Mouse (Mus musculus) liver, adult 2 months (tissue): ENCODE results near the gene Nck2. TPM values are rescaled to one million over a fixed set of nuclear protein-coding genes. Genes with fewer than 3 reads are reported as not detected.

Source experiments
- DNase-seq: peaks from one replicate; pipeline ENCODE4 v3.0.0-alpha.2; 2011; ENCODE audit warnings: low read depth, low spot score; ENCODE audit errors: extremely low read depth
- H3K27ac ChIP-seq: fragments of 200-500 bp; replicated peaks from 2 replicates; pipeline ENCODE4 v1.5.1; 2012; ENCODE audit warnings: low read depth, mild to moderate bottlenecking, control low read depth, inconsistent platforms, low read length; ENCODE audit not compliant: insufficient read depth
- H3K27me3 ChIP-seq: fragments of 200-500 bp; 2 replicates; pipeline ENCODE4 v1.6.1; 2012; ENCODE audit warnings: mild to moderate bottlenecking, moderate library complexity, low read length, inconsistent platforms; ENCODE audit not compliant: control insufficient read depth, insufficient read depth
- H3K36me3 ChIP-seq: fragments of 200-500 bp; 2 replicates; pipeline ENCODE4 v1.6.1; 2012; ENCODE audit warnings: low read length, inconsistent platforms; ENCODE audit not compliant: control insufficient read depth, insufficient read depth
- H3K4me1 ChIP-seq: fragments of 200-500 bp; 2 replicates; pipeline ENCODE4 v1.6.1; 2011; ENCODE audit warnings: low read length; ENCODE audit not compliant: control insufficient read depth, insufficient read depth
- H3K4me3 ChIP-seq: fragments of 200-500 bp; 2 replicates; pipeline ENCODE4 v1.5.1; 2011; ENCODE audit warnings: low read depth, mild to moderate bottlenecking, control low read depth, low read length, moderate library complexity; ENCODE audit not compliant: insufficient read depth
- H3K79me2 ChIP-seq: fragments of 200-500 bp; 2 replicates; pipeline ENCODE4 v1.6.1; 2012; ENCODE audit warnings: inconsistent platforms, mild to moderate bottlenecking, low read length, moderate library complexity; ENCODE audit not compliant: control insufficient read depth, insufficient read depth
- H3K9ac ChIP-seq: fragments of 200-500 bp; 2 replicates; pipeline ENCODE4 v1.6.1; 2012; ENCODE audit warnings: low read depth, mild to moderate bottlenecking, control low read depth, inconsistent platforms, low read length
- CTCF ChIP-seq: fragments of 200-500 bp; IDR thresholded peaks from 2 replicates; pipeline ENCODE4 v1.5.1; 2011; ENCODE audit warnings: low read depth, low read length, control low read depth
- POLR2A ChIP-seq: fragments of 200-500 bp; IDR thresholded peaks from 2 replicates; pipeline ENCODE4 v1.6.1; 2011; ENCODE audit warnings: low read length, control low read depth; ENCODE audit not compliant: insufficient read depth; ENCODE audit errors: extremely low read depth
- WGBS: fragments of 180-500 bp; shearing (Covaris S2); methylation state at CpG from one replicate; pipeline ENCODE4 v1.1.7; 2018; 5-methylcytosine and 5-hydroxymethylcytosine counted together
- polyA plus RNA-seq: library from polyadenylated mRNA; depleted of rRNA; stranded (reverse); fragments of >200 nt; gene quantifications from 2 replicates; pipeline ENCODE4 v1.2.3, GENCODE M21; 2012
- total RNA-seq: library from RNA; depleted of rRNA; stranded (reverse); fragments of >200 nt; gene quantifications from 2 replicates; pipeline ENCODE4 v1.2.3, GENCODE M21; 2014

Nck2 gene
- total and polyA plus RNA-seq, 2 experiments: 2.5 to 3.0 TPM

- Histone ChIP-seq H3K27me3 (no peaks in the 10 kb centered on the region), H3K9ac (no peak overlapping the region), H3K27ac (no peak overlapping the region), H3K79me2 (no peaks in the 10 kb centered on the region), H3K36me3 (no peaks in the 10 kb centered on the region), H3K4me1 (no peaks in the 10 kb centered on the region), H3K4me3 (no peak overlapping the region)
- DNase-seq: no peak
- TF ChIP-seq CTCF (no peak), POLR2A (no peak)
- 86% methylated on average over 1 of the region's 1 CpGs for WGBS
These were observed 144.6 kb downstream of the Nck2 start for GRCm38 (mm10) chr1:43589001-43589400.

- WGBS: 70% methylated on average over 2 of the region's 2 CpGs
These were observed 145.5 kb downstream of the Nck2 start for GRCm38 (mm10) chr1:43589910-43590309.

GRCm38 (mm10) chr1:43590727-43591126, 146.3 kb downstream of the Nck2 start:
- H3K27me3 ChIP-seq: no peaks in the 10 kb centered on the region
- H3K79me2 ChIP-seq: no peaks in the 10 kb centered on the region
- WGBS: 84% methylated on average over 1 of the region's 1 CpGs
- H3K4me1 ChIP-seq: no peaks in the 10 kb centered on the region
- no peak for DNase-seq
- H3K9ac ChIP-seq: no peak overlapping the region
- TF ChIP-seq POLR2A (no peak), CTCF (no peak)
- no peak overlapping the region for H3K27ac ChIP-seq
- H3K36me3 ChIP-seq: no peaks in the 10 kb centered on the region
- H3K4me3 ChIP-seq: no peak overlapping the region

More at GRCm38 (mm10) chr1:43589910-43590309, 145.5 kb downstream of the Nck2 start:
- Histone ChIP-seq H3K79me2 (no peaks in the 10 kb centered on the region), H3K27me3 (no peaks in the 10 kb centered on the region), H3K4me1 (no peaks in the 10 kb centered on the region), H3K9ac (no peak overlapping the region), H3K4me3 (no peak overlapping the region), H3K27ac (no peak overlapping the region), H3K36me3 (no peaks in the 10 kb centered on the region)
- peak; percentile 1 for DNase-seq
- TF ChIP-seq CTCF (no peak), POLR2A (no peak)

- Histone ChIP-seq H3K27me3 (no peaks in the 10 kb centered on the region), H3K79me2 (no peaks in the 10 kb centered on the region), H3K4me1 (no peaks in the 10 kb centered on the region), H3K4me3 (no peak overlapping the region), H3K36me3 (no peaks in the 10 kb centered on the region), H3K27ac (no peak overlapping the region), H3K9ac (no peak overlapping the region)
- 77% methylated on average over 3 of the region's 3 CpGs for WGBS
- DNase-seq: no peak
- TF ChIP-seq POLR2A (no peak), CTCF (no peak)
These were observed 148.7 kb downstream of the Nck2 start for GRCm38 (mm10) chr1:43593069-43593468.

- 76% methylated on average over 4 of the region's 4 CpGs for WGBS
These were observed 150.4 kb downstream of the Nck2 start for GRCm38 (mm10) chr1:43594738-43595137.

GRCm38 (mm10) chr1:43597731-43598130, 153.4 kb downstream of the Nck2 start:
- no peaks in the 10 kb centered on the region for H3K4me1 ChIP-seq
- H3K36me3 ChIP-seq: no peaks in the 10 kb centered on the region
- H3K27ac ChIP-seq: no peak overlapping the region
- TF ChIP-seq CTCF (no peak), POLR2A (no peak)
- DNase-seq: no peak
- H3K79me2 ChIP-seq: no peaks in the 10 kb centered on the region
- no peak overlapping the region for H3K4me3 ChIP-seq
- no peak overlapping the region for H3K9ac ChIP-seq
- H3K27me3 ChIP-seq: no peaks in the 10 kb centered on the region

More at GRCm38 (mm10) chr1:43594738-43595137, 150.4 kb downstream of the Nck2 start:
- DNase-seq: no peak
- Histone ChIP-seq H3K4me1 (no peaks in the 10 kb centered on the region), H3K9ac (no peak overlapping the region), H3K36me3 (no peaks in the 10 kb centered on the region), H3K27me3 (no peaks in the 10 kb centered on the region), H3K79me2 (no peaks in the 10 kb centered on the region), H3K4me3 (no peak overlapping the region), H3K27ac (no peak overlapping the region)
- TF ChIP-seq CTCF (no peak), POLR2A (no peak)
